Mouse (Mus musculus) monocyte, adult 2 months (primary cell): ENCODE results near the gene Plk5.
A peak's percentile ranks its signal among the peaks of the same experiment; 100 is the strongest.

Experiments
- DNase-seq, 2 experiments: peaks; one replicate each; pipeline ENCODE4 v3.0.0; 2022; ENCODE audit warnings: low spot score in 2 of 2, low read depth in 1 of 2

Gene Plk5

GRCm38 (mm10) chr10:80356001-80356682 is at the start of gene Plk5:
TSS of gene Plk5 (plus strand) at chr10:80356459.
- DNase-seq, result no peak

DNA sequence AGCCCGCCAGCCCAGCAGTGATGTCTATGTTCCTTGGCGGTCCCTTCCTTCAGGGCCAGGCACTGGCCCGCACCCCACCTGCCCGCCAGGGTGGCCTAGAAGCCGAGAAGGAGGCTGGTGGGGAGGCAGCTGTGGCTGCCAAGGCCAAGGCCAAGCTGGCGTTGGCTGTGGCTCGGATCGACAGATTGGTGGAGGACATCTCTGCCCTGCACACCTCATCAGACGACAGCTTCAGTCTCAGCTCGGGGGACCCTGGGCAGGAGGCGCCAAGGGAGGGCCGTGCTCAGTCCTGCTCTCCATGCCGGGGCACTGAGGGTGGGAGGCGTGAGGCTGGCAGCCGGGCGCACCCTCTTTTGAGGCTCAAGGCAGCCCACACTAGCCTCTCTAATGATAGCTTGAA is 44.7 kb upstream of the Plk5 start:
- no peak for DNase-seq

DNA sequence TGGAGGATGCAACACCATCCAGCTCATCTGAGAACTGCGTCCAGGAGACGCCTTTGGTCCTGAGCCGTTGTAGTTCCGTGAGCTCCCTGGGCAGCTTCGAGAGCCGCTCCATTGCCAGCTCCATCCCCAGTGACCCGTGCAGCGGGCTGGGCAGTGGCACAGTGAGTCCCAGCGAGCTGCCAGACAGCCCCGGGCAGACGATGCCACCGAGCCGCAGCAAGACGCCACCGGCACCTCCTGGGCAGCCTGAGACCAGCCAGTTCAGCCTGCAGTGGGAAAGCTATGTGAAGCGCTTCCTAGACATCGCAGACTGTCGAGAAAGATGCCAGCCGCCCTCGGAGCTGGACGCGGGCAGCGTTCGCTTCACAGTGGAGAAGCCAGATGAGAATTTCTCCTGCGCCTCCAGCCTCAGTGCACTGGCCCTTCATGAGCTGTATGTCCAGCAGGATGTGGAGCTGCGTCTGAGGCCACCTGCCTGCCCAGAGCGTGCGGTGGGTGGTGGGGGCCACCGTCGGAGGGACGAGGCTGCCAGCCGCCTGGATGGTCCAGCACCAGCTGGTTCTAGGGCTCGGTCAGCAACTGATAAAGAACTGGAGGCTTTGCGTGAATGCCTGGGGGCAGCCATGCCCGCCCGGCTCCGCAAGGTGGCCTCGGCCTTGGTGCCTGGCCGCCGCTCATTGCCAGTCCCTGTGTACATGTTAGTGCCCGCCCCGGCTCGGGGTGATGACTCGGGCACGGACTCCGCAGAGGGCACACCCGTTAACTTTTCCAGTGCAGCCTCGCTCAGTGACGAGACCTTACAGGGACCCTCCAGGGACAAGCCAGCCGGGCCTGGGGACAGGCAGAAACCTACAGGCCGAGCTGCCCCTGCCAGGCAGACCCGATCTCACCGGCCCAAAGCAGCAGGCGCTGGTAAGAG is 43.4 kb upstream of the Plk5 start:
- DNase-seq, result no peak

GRCm38 (mm10) chr10:80313627-80314201 is 42.5 kb upstream of the Plk5 start:
- DNase-seq, result no peak

DNA sequence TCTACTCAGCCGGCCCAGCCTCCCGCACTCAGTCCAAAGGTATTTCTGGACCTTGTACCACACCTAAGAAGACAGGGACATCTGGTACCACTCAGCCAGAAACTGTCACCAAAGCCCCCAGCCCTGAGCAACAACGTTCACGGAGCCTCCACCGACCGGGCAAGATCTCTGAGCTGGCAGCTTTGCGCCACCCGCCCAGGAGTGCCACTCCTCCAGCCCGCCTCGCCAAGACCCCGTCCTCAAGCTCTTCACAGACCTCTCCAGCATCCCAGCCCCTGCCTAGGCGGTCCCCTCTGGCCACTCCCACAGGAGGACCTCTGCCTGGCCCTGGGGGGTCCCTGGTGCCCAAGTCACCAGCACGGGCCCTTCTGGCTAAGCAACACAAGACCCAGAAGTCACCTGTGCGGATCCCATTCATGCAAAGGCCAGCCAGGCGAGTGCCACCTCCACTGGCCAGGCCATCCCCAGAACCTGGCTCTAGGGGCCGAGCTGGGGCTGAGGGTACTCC is 41.7 kb upstream of the Plk5 start:
- no peak for DNase-seq

- DNase-seq, result no peak
These were observed 40.9 kb upstream of the Plk5 start for GRCm38 (mm10) chr10:80315315-80315714.

DNA sequence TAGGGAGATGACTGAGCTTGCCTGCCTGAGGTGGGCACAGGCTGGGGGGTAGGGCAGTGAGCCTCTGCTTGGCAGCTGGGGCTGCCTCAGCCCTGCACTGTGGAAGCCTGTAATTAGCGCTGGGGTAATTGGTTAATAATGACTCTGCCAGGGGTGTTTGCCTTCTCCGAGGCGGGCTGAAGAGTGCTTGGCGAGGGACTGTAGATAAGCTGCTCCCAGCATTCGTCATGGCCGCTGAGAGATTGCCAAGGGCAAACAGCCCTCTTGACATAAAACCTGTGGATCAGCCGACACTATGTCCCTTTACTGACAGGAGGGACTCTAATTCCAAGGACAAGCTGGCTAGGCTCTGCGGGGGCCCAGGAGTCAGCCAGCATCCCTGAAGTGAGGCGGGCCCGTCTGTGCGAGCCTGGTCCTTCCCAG is 39.9 kb upstream of the Plk5 start:
- no peak for DNase-seq

DNA sequence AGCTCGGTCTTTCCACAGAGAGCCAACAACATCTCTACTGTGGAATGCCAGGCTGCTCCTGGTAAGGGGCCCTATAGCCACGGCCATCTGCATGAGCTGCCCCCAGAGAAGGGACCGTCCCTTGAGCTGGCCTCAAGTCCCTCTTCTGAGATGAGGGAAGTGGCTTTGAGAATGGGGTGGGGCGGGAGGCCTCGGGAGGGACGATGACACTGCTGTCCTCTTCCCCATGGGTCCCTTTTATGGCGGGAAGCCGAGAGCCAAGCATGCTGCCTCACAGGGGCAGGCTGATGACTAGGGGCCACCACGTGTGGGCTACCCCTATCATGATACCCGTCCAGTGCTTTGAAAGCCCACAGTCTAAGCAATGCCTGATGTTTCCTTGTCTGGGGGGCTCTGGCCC is 39.2 kb upstream of the Plk5 start:
- no peak for DNase-seq

- DNase-seq, result peak; percentile 72 to 80
These were observed 35.9 kb upstream of the Plk5 start, which contains the start of gene 2310011J03Rik for GRCm38 (mm10) chr10:80320340-80320760. TSS of gene 2310011J03Rik (minus strand) at chr10:80320537.

DNA sequence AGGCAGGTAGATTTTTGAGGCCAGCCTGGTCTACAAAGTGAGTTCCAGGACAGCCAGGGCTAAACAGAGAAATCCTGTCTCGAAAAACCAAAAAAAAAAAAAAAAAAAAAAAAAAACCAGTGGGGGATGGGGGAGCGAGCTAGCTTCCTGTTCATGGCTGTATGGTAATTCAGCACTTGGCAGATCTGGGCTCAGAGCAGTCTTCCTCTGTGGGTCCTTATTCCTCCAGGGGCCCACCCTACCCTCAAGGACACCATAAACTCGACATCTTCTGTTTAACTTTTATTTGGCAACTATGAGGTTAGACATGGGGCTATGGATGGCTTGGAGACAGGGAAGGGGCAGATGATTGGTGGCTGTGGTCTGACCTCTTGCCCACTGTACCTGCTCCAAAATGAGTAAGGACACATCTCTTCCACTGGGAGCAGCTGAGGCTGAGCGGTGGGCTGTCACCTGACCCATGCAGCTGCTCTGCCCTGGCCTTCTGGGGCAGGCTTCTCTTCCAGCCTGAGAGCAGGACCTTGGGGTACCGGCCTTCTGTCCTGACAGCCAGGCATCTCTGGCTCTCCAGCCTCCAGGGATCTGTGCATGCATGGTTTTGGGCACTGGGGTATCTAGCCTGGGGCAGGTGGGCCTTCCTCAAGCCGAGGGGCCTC is 35.1 kb upstream of the Plk5 start:
- no peak for DNase-seq

GRCm38 (mm10) chr10:80321670-80322581 is 34.3 kb upstream of the Plk5 start:
- no peak for DNase-seq

GRCm38 (mm10) chr10:80322811-80323211 is 33.4 kb upstream of the Plk5 start:
- no peak for DNase-seq

DNA sequence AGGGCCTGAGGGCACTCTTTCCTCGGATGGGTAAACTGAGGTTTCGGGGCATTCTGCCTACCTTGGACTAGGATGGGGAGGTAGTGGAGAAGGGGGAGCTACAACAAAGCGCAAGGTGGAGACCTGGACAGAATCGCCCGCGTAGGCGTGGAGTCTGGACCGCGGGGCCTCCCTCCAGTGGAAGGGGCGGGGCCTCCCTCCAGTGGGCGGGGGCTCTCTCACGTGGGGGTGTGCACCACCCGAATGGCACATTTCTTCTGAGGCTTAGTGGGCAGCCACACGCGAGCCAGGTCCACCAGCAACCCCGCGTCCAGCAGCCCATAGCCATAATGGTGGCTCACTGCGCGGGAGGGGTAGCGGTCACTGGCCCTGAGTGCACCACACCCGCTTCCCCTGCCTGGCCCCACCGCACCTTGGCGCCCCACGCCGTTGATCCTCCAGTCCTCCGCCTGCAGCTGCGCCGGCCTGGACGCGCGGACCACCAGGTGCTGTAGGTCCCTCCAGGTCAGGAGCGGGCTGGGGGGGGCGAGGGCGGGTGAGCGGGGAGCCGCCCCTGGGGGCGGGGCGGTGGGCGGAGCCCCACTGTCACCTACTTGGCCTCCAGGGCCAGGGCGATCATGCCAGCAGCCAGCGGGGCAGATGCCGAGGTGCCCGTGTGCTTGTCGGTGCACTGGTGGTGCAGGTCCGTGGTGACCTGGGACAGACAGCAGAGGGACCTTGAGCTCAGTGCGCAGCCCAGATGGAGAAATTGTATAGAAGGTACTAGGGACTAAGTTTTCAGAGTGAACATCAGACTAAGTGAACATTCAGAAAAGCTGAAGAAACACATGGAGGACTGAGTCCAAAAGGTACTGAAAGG is 32.8 kb upstream of the Plk5 start:
- peak in 1 of 2 experiments; percentile 49 for DNase-seq

DNA sequence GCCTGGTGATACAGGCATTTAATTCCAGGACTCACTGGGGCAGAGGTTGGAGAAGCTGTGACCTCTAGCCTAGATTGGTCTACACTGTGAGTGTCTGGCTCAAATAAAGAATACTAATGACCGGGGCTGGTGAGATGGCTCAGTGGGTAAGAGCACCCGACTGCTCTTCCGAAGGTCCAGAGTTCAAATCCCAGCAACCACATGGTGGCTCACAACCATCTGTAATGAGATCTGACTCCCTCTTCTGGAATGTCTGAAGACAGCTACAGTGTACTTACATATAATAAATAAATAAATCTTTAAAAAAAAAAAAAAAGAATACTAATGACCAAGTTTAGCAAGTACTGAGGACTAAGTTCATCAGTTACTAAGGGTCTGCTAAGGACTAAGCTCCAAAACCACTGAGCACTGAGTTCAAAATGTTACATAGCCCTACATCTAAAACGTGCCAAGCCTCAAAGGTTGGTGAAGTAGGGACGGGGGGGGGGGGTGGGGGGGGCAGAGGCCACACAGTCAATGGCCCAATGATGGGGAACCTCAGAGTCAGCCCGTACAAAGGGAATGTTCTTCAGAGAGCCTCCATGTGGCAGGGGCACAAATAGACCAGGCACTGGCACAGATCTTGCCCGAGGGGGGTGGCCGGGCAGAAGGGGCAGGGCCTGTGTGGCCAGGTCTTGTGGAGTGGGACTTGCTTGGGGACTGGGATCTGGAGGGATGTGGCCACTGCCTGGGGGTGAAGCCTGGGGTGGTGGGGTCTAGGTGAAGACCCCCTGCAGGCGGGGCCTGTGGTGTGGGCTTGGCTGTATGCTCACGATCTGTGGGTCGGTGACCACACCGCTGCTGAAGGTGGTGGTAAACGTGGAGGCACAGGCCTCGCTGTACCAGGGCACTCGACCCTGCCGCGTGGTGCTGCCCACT is 31.9 kb upstream of the Plk5 start:
- no peak for DNase-seq

- no peak for DNase-seq
These were observed 31.2 kb upstream of the Plk5 start for GRCm38 (mm10) chr10:80325045-80325444.

- peak; percentile 89 to 91 for DNase-seq
These were observed 26.8 kb upstream of the Plk5 start, which contains the start of the genes Pcsk4 and Reep6 for GRCm38 (mm10) chr10:80329273-80330081. TSS of gene Pcsk4 (minus strand) at chr10:80329498. TSS of gene Reep6 (plus strand) at chr10:80329953.

DNA sequence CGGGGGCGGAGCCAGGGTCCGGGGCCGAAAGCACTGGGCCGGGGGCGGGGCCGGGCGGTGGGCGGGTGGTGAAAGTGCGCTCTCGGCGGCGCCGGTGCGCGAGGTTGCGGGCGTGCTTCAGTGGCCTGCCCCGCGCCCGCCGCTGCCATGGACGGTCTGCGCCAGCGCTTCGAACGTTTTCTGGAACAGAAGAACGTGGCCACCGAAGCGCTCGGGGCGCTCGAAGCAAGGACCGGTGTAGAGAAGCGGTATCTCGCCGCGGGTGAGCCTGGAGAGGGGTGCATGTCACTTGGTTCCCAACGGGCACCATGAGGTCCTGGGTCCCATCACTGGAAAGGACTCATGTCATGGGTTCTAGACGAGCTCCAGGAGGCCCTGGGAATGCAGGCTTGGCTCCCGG is 26.2 kb upstream of the Plk5 start:
- DNase-seq, result no peak
